Mouse (Mus musculus): ENCODE results near the gene Garnl3.

DNA sequence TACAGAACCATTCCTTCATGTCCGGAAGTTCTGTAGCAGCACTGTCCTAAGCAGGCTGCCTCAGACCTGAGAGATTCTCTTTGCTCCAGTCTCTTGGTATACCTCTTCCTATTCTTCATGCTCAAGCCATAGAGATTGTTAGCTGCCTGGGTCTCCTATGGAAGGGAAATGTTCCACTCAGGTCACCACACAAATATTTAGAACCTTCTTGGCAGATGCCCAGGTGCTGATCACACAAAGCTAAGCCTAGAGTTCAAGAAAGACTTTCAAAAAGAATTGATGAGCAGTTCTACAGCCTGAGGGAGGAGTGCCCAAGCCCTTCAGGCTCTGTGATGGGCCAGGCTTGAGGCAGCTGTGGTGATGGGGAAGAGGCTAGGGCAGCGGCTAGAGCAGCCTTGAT, 2.4 kb downstream of the Garnl3 start:
- TF ChIP-seq ZC3H11A (IDR thresholded peaks at IDR 0.05; ENCODE audit: borderline replicate concordance, low read depth, low read length) (no peak), MAFK (IDR thresholded peaks at IDR 0.05; ENCODE audit: insufficient read depth, low read depth, low read length) (no peak)

All from ES-E14 (cell line).